10 mouse cellular contexts compared by ENCODE assay signal in genomic region chr2:170459805-170460204, GRCm38 (mm10). TPM values are rescaled to one million over a fixed set of nuclear protein-coding genes. Genes with fewer than 3 reads are reported as not detected.
DNase-seq lines count a peak whose midpoint lies in the region; ATAC-seq lines count a peak whose summit lies in the region.
"Had no signal": no experiment of that assay in that cellular context is flagged by ENCODE, and none has a peak within 500 bp of the region (broad histone marks: within the 10 kb centered on the region; RNA-seq: fewer than 3 reads in every experiment).

No protein-coding gene starts in this region.

- 16% methylated on average over 9 of the region's 9 CpGs for WGBS in kidney, embryonic 14.5 days
- WGBS in liver, embryonic 12.5 days (ENCODE audit: insufficient replicate concordance) = 49% methylated on average over 9 of the region's 9 CpGs
- WGBS in forebrain, embryonic 11.5 days = 42% methylated on average over 9 of the region's 9 CpGs

- H3K4me1 ChIP-seq in kidney, embryonic 14.5 days (ENCODE audit: control insufficient read depth, insufficient read depth, low read length) = no peaks in the 10 kb centered on the region
- H3K4me1 ChIP-seq in liver, embryonic 12.5 days = no peaks in the 10 kb centered on the region
- H3K4me1 ChIP-seq in forebrain, embryonic 11.5 days (replicated peaks; ENCODE audit: control insufficient read depth, insufficient read depth, low read length) = no peaks in the 10 kb centered on the region; the same call in 1 of the 2 replicates
- H3K4me1 ChIP-seq: heart, embryonic 13.5 days had no signal

- H3K27me3 ChIP-seq in kidney, embryonic 14.5 days (ENCODE audit: control insufficient read depth, insufficient read depth, low read length) = no peaks in the 10 kb centered on the region; the same call in 1 of the 2 replicates
- no peaks in the 10 kb centered on the region for H3K27me3 ChIP-seq in liver, embryonic 12.5 days (replicated peaks)
- H3K27me3 ChIP-seq in forebrain, embryonic 11.5 days (ENCODE audit: control insufficient read depth, insufficient read depth, low read length) = no peaks in the 10 kb centered on the region; the same call in 1 of the 2 replicates

- H3K27ac ChIP-seq in kidney, embryonic 14.5 days (ENCODE audit: low read depth, low read length) = no peak overlapping the region
- H3K27ac ChIP-seq in liver, embryonic 12.5 days = 0 out of 2 replicates have a peak overlapping the region, but pooled peaks have one; percentile 6
- no peak overlapping the region for H3K27ac ChIP-seq in forebrain, embryonic 11.5 days (ENCODE audit: low read depth, low read length)
- H3K27ac ChIP-seq: heart, embryonic 13.5 days had no signal

- DNase-seq in ZHBTc4 (ENCODE audit: low read depth, low spot score) = peak; percentile 48
- DNase-seq in embryo, embryonic 10.5 days (ENCODE audit: low spot score) = peak; percentile 81
- no peak for DNase-seq in testis, postnatal 10 days (ENCODE audit: low spot score)
- DNase-seq in lung, adult 18-20 months = no peak
- no peak for DNase-seq in forebrain, embryonic 11.5 days (ENCODE audit: low spot score)
- DNase-seq: forebrain, postnatal 0 days; lung, postnatal 4 days had no signal

- no peak overlapping the region for H3K4me2 ChIP-seq in kidney, embryonic 14.5 days (replicated peaks; ENCODE audit: low read depth, low read length)
- no peak overlapping the region for H3K4me2 ChIP-seq in liver, embryonic 12.5 days
- no peak overlapping the region for H3K4me2 ChIP-seq in forebrain, embryonic 11.5 days (ENCODE audit: low read depth, low read length, severe bottlenecking)
- H3K4me2 ChIP-seq: heart, embryonic 13.5 days had no signal

- H3K4me3 ChIP-seq in kidney, embryonic 14.5 days (ENCODE audit: low read length) = no peak overlapping the region
- H3K4me3 ChIP-seq in liver, embryonic 12.5 days = no peak overlapping the region
- H3K4me3 ChIP-seq in forebrain, embryonic 11.5 days (ENCODE audit: low read depth, low read length) = no peak overlapping the region
- H3K4me3 ChIP-seq: heart, embryonic 13.5 days had no signal

- no peaks in the 10 kb centered on the region for H3K9me3 ChIP-seq in kidney, embryonic 14.5 days (ENCODE audit: control insufficient read depth, low read length)
- no peaks in the 10 kb centered on the region for H3K9me3 ChIP-seq in liver, embryonic 12.5 days (replicated peaks)
- H3K9me3 ChIP-seq in forebrain, embryonic 11.5 days (ENCODE audit: control insufficient read depth, low read length) = no peaks in the 10 kb centered on the region
- H3K9me3 ChIP-seq: heart, embryonic 13.5 days had no signal

- ATAC-seq in kidney, embryonic 14.5 days (ENCODE audit: low FRiP score, low TSS enrichment) = peak; percentile 62; the same call in 1 of the 2 replicates
- ATAC-seq in liver, embryonic 12.5 days = peak; percentile 77
- ATAC-seq in forebrain, embryonic 11.5 days (replicated peaks; ENCODE audit: low FRiP score) = no peak
- ATAC-seq: forebrain, postnatal 0 days had no signal

- no peak overlapping the region for H3K9ac ChIP-seq in kidney, embryonic 14.5 days (ENCODE audit: low read depth, low read length)
- no peak overlapping the region for H3K9ac ChIP-seq in liver, embryonic 12.5 days
- H3K9ac ChIP-seq in forebrain, embryonic 11.5 days (ENCODE audit: low read length) = no peak overlapping the region
- H3K9ac ChIP-seq: forebrain, postnatal 0 days; heart, embryonic 13.5 days had no signal

- no peaks in the 10 kb centered on the region for H3K36me3 ChIP-seq in kidney, embryonic 14.5 days (ENCODE audit: control insufficient read depth, insufficient read depth, low read length)
- no peaks in the 10 kb centered on the region for H3K36me3 ChIP-seq in liver, embryonic 12.5 days
- no peaks in the 10 kb centered on the region for H3K36me3 ChIP-seq in forebrain, embryonic 11.5 days (ENCODE audit: control insufficient read depth, insufficient read depth, low read length)
- H3K36me3 ChIP-seq: heart, embryonic 13.5 days had no signal

RNA-seq across cellular contexts. Expression of gene Bcas1, which starts 32.2 kb away (rescaled TPM):
- 0.64 TPM in 1 of 2 replicates, not detected in the other for polyA plus RNA-seq in kidney, embryonic 14.5 days (2014; fragmentation: Nextera tagmentation; extraction: Ambion mirVana)
- 5.2 and 5.7 TPM in 2 replicates for polyA plus RNA-seq in liver, embryonic 12.5 days (2016; fragmentation: Nextera tagmentation; extraction: Ambion mirVana)
- 0.33 and 0.45 TPM in 2 replicates for polyA plus RNA-seq in forebrain, embryonic 11.5 days (2014; fragmentation: Nextera tagmentation; extraction: Ambion mirVana)

RNA-seq across cellular contexts. Expression of gene Pfdn4, which starts 36.4 kb away (rescaled TPM):
- 102 and 154 TPM in 2 replicates for polyA plus RNA-seq in kidney, embryonic 14.5 days (2014; fragmentation: Nextera tagmentation; extraction: Ambion mirVana)
- 58.5 and 63.7 TPM in 2 replicates for polyA plus RNA-seq in liver, embryonic 12.5 days (2016; fragmentation: Nextera tagmentation; extraction: Ambion mirVana)
- polyA plus RNA-seq in forebrain, embryonic 11.5 days (2014; fragmentation: Nextera tagmentation; extraction: Ambion mirVana) = 105 and 130 TPM in 2 replicates

RNA-seq across cellular contexts. Expression of gene Cyp24a1, which starts 37.1 kb away (rescaled TPM):
- 0.09 and 0.23 TPM in 2 replicates for polyA plus RNA-seq in kidney, embryonic 14.5 days (2014; fragmentation: Nextera tagmentation; extraction: Ambion mirVana)
- polyA plus RNA-seq in liver, embryonic 12.5 days (2016; fragmentation: Nextera tagmentation; extraction: Ambion mirVana) = not detected in 2 replicates
- polyA plus RNA-seq in forebrain, embryonic 11.5 days (2014; fragmentation: Nextera tagmentation; extraction: Ambion mirVana) = 0.07 TPM in 1 of 2 replicates, not detected in the other
- polyA plus RNA-seq: forebrain, postnatal 0 days; heart, embryonic 13.5 days had no signal

Comparison
In these comparisons a context has a peak if more than half of its experiments do, and no peak if none do; other contexts are left out.
1. DNase-seq: peak in ZHBTc4 (single experiment) and embryo, embryonic 10.5 days (single experiment); none in testis, postnatal 10 days (single experiment), lung, adult 18-20 months (0 of 2) and forebrain, embryonic 11.5 days (single experiment).